Mouse (Mus musculus): ENCODE data around the gene Abcc12.
A peak's percentile ranks its signal among the peaks of the same experiment; 100 is the strongest.

The Abcc12 gene

DNA sequence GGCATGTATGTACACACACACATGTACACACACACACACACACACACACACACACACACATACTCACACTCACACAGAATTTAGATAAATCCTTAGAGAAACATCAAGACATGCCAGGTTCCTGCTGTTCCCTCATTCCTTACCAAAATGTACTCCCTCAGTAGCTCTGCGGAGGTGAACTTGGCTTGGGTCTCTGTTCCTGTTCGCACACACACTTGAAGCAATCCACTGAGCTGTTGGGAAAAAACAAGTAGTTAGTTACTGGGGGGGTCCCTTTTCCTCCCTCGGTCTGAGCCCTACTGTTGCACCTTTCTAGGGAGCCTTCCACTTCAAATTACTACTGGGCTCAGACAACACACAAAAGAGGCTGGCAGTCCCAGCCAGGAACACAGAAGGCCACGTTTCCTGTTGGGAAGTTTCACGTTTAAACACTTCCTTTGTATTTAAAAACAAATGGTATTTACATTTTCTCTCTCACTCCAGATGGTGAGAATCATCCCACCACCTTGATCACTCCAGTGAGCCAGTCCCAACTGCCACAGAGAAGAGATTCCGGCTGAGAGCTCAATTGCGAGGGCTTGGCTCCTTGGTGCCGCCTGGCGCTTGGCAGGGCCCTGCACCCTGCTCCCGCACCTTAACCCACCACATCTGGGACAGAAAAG is 68.2 kb downstream of the Abcc12 start:
- no peak for DNase-seq (ENCODE audit: low spot score)

DNA sequence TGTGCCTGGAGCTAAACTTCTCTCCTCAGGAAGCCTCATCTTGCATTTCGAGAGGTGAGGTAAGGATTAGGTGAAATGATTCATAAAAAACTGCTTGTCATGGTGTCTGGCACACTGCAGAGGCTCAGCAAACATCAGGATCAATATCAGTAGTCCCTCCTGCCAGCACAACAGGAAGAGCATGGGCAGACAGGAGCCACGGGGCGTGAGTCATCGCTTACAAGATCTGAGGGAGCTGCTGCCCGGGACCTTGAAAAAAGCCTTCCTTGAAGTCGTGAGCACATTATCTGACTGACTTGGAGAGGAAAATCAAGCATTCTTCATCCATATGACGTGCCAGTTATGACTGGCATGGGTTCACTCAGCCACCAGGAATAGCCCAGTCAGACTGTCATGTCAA is 79.1 kb downstream of the Abcc12 start:
- no peak for DNase-seq (ENCODE audit: low spot score)

DNA sequence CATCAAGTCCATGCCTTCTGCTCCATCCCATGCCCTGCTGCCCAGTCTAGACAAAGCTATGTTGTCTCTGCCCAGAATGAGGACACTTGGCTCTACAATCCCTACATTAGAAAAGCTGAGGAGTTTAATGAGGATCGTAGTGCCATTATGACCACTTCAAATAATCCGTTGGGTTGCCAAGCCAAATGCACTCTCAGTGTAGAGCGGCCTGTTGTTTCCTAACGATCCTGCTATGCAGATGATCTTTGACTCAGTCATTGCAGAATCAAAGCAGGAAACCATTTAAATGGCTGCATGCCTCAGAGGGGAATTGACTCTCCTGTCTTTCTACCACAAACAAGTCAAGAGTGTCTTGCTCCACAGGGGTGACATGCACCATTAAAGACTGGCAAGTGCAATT is 85.4 kb downstream of the Abcc12 start:
- DNase-seq (ENCODE audit: low spot score): no peak

DNA sequence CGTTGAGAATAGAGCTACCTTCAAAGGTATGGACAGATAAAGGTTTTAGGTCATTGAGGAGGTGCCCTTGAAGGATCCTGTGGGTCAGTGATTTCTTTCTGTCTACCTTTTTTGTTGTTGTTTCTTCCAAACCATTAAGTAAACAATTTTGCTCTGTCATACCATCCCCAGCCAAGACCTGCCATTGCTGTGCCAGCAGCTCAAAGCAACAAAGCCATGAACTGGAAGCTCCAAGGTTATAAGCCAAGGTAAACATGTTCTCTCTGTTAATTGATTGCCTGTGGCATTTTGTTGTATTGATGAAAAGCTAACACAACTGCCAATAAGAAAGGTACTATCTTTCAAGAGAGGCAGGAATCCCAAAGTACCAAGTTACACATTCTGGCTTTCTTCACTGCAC is 86.6 kb downstream of the Abcc12 start:
- DNase-seq (ENCODE audit: low spot score): no peak

DNA sequence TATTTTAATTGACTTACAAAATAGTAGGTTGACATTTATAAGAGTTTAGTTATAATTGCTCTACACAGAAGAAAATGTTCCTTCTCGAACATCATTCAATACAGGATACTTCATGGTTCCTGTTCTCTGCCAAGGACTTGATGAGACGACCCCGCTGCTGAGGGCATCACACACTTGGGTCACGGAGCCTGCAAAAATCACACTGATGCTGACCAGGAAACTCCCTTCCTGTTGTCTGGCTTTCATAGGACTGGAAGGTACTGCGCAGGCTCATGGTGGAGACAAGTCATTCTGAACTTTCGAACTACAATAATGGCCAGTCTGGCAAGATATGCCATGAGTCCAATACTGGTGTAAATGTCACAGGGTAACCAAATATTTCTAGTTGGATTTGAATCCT is 95.1 kb downstream of the Abcc12 start:
- no peak for DNase-seq (ENCODE audit: low spot score)

DNA sequence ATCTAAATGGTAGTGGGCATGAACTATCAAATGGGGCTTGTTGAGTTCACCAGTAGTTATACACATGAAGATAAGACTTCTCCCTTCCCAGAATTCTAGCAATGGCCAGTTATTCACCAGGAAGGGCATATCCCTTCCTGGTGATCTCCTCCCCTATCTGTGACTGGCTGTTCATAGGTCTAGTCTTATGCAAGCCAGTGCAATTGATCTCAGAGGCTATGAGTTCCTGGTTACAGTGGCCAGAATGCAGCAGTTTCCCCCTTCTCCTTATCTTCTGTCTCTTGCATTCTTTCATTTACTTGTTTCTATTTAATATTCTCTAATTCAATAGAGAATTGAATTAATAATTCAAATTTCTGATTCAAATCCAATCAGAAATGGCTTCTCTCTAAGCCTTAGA is 96.2 kb downstream of the Abcc12 start:
- DNase-seq (ENCODE audit: low spot score): no peak

DNA sequence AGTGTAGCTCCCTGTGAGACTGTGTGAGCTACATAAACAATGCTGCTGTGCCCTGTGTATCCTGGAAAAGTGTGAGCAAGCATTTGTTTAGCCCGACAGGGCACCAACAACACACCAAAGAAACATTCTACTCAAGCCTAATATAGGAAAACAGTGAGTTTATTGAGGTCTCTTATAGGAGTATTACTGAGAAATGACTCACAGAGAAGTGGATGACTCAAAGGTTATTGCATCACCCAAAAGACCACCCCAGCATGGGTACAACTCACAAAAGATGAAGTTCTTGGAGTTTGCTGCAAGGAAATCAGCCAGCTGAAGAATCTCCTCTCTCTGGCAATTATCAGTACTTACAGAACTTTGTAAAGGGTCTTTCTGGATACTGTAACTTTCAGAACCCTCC is 98.4 kb downstream of the Abcc12 start:
- no peak for DNase-seq (ENCODE audit: low spot score)

DNA sequence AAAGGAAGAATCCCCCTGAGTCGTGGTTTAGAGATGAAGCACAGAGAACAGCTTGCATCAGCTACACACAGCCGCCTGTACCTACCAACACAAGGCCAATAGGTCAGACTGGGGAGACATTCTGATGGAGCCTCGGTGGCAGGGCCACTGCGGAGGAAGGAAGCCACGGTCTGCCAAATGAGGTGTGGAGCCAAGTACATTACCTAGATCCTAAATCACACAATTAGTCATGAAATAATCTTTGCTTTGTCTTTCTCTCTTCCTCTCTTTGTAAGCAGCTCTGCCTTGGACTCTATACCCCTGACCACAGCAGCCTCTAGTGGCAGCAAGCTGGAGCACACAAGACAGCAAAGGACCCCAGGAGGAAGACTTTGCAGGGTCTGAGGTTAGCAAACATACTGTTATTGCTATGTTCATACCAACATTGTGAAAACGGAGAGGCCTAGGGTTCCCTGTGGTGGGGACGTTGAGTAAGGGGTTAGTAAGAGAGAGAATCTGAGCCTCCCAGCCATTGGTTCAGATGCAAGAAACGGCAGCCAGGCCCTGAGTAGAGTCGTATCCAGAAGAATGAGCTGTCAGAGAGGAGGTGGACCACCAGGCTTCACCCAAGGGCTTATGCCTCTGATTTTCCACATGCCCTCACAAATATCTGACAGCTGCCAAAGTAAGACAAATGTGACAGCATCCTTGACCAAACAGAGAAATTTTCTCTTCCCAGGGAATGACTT is 104.6 kb downstream of the Abcc12 start:
- no peak for DNase-seq (ENCODE audit: low spot score)

DNA sequence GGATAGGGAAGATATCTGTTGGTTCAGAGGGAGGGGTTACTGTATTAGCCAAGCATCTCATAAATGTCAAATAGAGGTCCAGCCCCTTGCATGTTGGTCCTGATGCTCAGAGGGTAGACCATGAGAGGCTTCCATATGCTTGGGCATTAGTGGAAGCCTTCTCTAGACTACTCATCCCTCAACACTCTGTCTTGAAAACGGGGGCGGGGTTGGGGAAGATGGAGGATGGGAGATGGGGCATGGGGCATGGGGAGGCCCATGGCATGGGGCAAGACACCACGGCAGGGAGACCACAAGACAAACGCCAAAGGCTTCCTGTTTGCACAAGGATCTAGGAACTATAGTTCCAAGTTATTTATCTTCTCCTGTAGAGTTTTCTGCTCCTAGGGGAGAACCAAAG is 106.0 kb downstream of the Abcc12 start:
- no peak for DNase-seq (ENCODE audit: low spot score)

DNA sequence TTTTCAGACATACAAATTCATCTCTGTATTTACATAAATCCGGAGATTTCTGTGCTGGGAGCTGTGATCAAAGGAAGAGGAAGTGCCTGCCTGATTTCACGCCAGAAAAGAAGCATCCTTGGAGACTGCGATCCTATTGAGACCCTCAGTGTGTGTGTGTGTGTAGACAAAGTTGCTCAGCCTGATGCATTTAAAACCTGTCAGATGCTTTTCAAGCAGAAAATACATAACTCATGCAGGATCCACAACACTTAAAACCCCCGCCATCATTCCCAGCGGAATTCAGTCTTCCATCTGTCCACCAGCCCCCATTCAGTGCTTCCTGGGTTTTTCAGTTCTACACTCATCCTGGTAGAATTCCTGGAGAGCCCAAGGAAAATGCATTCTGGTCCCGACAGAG is 107.4 kb downstream of the Abcc12 start:
- no peak for DNase-seq (ENCODE audit: low spot score)

DNA sequence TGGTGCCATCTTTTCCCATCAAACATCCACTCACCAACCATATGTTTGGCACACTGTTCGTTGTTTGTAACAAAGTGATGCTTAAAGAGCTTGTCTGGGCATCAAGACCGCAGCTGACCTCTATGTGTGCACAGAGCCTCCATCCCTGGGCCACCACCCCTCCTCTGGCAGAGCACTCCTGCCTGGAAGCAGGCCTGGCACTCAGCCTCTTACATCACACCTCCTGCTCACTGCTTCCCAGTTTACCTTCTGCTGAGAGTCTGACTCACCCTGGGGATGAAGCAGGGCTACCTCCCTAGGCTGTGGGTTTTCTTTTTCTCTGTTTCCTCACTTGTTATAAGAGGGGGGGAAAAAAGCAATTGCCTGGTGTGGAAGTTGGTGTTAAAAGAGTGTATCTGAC is 109.8 kb downstream of the Abcc12 start:
- DNase-seq (ENCODE audit: low spot score): no peak

DNA sequence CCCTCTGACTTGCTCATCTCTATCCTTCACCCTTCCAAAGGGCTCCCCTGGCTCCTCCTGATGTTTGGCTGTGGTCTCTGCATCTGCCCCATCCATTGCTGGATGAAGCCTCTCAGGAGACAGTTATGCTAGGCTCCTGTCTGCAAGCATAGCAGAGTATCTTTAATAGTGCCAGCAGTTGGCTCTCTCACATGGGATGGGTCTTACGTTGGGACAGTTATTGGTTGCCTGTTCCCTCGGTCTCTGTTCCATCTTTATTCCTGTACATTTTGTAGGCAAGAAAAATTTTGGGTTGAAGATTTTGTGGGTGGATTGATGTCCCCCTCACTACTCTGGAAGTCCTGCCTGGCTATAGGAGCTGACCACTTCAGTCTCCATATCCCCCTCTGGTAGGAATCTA is 117.3 kb downstream of the Abcc12 start:
- DNase-seq (ENCODE audit: low spot score): no peak

DNA sequence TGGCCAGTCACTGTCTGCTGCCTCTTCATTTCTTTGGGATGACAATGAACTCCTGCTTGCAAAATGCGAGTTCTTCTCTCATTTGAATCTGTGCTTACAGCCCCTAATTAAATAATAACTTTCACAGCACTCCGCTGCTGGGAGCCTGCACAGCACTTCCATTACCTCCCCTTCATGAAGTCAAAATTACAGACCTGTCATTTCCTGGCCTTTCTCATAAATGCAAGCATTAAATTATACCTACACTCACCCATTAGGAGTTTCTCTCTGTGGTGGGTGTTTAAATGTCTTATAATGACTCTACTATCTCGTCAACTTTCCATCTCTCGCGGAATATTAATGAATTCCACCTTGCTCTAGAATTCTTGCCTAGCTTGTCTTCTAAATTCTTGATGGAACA is 120.1 kb downstream of the Abcc12 start:
- no peak for DNase-seq (ENCODE audit: low spot score)

DNA sequence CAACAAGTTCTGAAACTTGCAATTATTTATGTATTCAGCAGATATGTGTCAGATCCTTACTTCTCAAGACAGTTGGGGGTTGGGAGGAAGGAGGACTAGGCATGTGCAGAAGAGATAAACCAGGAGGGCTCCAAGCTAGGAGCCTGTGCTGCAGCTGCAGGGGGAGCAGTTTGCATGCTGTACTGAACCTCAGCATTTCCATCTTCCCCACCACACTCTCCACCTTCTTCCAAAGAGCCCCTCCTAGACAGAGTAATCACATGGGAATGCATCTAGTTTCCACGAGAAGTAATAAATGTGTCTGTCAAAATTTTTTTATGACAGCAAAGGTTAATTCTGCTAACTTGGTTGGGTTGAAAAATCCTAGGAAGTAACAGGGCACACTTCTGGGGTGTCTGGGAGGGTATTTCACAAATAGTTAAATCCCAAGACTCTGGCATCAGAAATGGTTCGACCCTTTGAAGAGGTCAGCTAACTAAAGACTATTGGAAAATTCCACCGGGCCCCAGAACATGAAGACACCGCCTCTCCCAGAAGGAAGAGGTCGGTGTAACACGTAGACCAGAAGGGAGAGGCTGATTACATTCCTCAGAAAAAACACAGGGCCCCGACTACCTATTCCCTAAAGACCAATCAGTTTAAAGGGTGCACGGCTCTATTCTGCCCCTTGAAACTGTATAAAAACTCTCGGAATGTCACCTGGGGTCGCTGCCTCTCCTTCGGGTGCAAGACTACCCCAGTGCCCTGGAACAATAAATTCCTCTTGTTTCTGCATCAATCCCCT is 126.6 kb downstream of the Abcc12 start:
- DNase-seq (ENCODE audit: low spot score): no peak

DNA sequence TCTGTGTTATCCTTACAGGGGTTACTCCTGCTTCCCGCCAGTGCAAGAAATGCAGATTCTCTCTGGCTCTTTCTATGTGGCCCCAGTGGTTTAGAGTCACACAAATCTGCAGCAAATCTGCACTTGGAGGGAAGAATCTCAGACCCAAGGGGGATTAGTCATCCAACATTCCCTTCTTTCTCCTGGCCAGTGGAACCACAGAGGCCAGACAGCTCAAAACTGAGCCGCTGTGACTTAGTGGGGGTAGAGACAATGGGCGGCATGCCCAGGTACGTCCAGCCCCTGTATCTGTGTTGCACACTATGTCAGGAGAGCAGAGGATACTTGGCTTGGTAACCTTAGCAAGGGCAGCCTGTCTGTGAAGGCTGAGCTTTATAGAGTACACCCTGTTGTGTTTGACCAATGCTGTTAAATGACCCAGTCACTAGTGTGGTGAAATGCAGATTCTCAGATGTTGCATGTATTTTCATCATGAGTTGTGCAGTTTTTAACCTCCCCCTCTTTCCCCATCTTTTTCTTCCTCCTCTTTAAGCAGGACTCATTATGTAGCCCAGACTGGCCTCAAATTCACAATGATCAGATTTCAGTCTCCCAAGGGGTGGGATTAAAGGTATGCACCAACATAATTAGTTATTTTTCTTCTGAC is 130.5 kb downstream of the Abcc12 start:
- DNase-seq (ENCODE audit: low spot score): no peak

DNA sequence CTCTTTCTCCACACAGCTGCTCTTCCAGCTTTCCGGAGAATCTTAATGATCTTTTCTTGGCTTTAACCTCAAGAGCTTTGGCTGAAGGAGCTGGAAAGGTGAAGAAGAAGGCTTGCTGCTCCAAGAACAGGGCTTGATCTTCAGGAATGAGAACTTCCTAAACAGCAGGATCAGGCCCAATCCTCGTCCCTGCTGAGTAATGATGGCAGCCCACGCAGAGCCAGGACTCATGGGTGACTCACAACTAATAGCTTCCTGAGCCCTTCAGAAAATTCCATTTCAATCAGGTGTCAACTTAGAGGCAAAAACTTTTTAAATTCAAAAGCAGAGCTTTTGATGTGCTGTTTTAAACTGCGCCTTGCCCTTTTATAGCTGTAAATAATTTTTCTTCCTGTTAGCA is 135.0 kb downstream of the Abcc12 start:
- DNase-seq (ENCODE audit: low spot score): no peak

DNA sequence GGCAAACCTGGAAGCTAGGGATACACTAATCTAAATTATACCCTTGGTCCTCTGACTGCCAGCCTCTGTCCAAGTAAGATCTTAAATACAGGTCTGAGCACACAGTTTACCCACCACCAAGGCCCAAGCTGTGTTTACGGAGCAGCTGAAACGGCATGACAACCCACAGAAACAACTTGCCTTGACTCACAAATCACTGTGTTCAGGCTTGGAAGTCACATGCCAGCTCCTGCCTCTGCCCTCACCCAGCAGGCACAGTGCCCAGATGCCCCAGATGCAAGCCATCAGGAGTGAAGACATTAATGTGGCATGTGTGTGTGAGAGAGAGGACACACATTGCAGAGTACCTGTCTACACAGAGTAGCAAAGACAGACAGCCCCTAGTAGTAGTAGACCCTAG is 136.7 kb downstream of the Abcc12 start:
- no peak for DNase-seq (ENCODE audit: low spot score)

DNA sequence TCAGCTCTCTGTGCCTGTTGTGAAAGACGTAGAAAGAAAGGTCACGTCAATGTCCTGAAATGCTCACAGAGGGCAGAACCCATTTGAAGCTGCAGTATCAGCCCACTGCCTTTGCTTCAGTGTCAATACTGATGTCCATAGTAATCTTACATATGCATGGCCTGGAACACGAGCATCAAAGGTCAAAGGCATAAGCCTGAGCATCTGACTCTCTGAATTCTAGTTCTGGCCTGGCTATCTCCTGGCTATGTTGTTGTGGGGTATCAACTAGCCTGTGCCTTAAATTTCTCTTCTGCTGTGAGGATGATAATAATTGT is 141.5 kb downstream of the Abcc12 start:
- DNase-seq (ENCODE audit: low spot score): no peak

DNA sequence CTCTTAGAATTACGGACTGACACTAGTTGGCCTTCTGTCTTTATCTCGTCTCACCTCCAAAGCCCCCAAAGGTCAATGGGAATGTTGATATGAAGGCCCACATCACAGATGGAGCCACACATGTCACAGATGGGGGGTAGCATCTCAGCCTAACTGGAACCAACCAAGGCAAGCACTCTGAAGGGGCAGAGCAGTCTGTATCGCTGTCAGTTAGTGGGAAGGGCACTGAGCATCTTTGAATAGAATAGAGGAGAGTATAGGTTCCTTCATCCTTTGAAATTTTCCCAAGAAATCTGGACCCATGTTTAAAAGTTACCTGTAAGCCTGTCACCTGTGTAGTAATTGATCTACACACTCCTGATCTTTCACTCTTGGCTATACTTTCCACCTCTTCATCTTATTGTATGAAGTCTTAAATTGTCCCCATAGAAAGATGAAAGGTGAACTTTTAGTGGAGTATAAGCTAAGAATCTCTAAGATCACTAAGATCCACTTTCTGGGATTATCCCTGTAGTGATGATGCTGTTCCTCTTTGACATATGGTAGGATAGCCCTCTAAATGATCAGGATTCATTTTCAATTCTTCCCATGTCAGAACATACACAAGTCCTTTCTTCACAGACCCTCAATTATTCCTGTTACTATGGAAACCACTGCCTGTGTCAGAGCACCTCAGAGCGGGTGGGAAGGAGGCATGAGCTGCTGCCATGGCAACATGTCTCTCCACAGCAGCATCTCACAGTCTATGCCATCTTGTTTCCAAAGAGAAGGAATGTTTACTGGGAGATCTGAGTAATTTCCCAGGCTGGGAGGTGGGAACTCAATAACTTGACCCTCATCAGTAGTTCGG is 142.1 kb downstream of the Abcc12 start:
- peak; percentile 77 for DNase-seq (ENCODE audit: low spot score)

DNA sequence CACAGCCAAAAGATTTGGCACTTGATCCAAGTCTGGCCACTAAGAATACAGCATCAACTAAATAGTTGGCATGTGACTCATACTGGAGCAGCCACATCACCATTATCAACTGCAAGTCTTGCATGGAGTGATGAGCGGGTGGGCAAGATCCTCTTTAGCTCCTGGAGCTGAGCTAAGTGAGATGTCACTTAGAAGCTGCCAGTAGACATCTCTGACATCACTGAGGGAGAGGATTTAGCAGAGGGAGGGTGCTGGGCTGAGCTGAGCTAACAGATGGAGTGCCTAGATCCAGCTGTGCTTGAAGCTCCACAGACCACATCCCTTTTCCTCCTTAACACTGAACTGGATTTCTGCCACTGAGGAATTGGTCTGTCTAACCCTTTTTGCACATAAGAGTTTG is 143.1 kb downstream of the Abcc12 start:
- DNase-seq (ENCODE audit: low spot score): peak; percentile 33

All from left cerebral cortex, adult 11 months (tissue).